Mouse (Mus musculus): ENCODE data around the gene Mms19.

- TF ChIP-seq POLR2A (IDR thresholded peaks at IDR 0.05; ENCODE audit: extremely low read depth, insufficient read depth, low read length): no peak
- no peak for TF ChIP-seq CTCF (IDR thresholded peaks at IDR 0.05; ENCODE audit: low read depth, low read length)
These were observed 23.3 kb upstream of the Mms19 start for GRCm38 (mm10) chr19:42004258-42004657.
